Mouse (Mus musculus) adrenal gland, postnatal 14 days (tissue): Measurements from ENCODE around the gene Csrp3. TPM values are rescaled to one million over a fixed set of nuclear protein-coding genes. Genes with fewer than 3 reads are reported as not detected.

Source experiments
- DNase-seq: peaks from one replicate; pipeline ENCODE4 v3.0.0; 2021; ENCODE audit warnings: mixed read lengths
- total RNA-seq: library from RNA; stranded (reverse); gene quantifications from 2 replicates; pipeline ENCODE4 v1.2.3, GENCODE M21; 2021

Gene Csrp3
- total RNA-seq, 1 experiment from 2014 or later: 0.44 TPM

DNA sequence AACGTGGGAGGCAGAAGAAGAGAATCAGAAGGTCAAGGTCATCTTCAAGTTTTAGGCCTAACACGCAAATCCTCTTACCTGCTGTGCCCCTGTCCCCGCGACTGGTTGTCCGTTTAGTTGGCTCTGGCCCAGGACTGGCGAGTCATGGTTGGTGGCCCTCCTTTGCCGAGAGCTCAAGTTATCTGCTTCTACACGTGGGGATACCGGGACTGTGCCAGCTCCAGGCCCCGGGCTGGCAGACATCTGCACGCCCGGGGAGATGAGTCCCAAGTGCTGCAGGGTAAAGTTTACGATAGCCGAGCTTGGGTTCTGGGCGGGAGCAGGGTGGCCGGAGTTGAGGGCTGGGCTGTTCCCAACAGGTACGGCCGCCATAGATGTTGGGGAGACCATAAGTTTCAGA lies 19.7 kb upstream of the Csrp3 start:
- peak; percentile 17 for DNase-seq

DNA sequence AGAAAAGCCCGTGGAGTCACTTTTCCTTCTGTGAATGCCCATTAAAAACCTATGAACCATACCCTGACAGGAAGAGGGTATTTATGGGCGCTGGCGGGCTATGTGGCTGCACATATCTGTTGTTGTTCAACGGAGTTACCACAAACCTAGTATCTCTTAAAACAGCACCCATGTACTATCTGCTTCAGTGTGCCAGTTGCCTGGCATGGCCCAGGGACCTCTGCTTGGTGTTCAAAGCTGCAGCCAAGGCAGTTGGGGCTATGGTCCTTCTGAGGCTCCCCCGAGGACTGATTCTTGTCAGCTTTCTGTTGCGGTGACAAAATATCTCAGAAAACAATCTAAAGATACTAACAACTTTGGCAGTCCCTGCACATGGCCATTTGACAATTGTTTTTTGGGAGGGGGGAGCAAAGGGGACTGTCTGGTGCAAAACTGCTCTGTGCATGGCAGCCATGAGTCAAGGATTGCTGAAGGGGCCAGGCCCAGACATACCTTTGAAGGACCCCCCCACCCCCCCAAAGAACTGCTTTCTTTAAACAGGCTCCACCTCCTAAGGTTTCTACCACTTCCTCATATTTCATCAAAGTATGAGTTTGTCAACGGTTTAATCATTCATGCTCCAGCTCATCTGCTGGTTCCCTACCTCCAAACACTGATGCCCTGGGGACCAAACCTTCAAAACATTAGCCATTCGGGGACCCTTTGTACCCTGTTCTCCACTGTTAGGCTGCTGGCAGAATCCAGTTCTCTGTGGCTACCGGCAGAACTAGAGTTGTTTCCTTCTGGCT lies 17.0 kb upstream of the Csrp3 start:
- no peak for DNase-seq

DNA sequence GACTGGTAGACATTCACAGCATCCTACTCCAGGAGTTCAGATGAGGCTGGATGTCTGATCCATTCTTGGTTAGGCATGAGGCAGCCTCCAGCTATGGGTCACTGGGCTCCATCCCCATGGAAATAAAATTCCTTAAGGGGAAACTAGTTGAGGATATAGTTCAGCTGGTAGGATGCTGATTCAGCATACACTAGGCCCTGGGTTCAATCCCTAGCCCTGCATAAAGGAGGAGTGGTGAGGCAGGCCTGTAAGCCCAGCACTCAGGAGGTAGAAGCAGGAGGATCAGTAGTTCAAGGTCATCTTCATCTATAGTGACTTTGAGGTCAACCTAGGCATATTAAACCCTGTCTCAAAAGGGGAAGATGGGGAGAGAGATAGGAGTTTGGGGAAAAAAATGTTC lies 16.4 kb upstream of the Csrp3 start:
- no peak for DNase-seq

DNA sequence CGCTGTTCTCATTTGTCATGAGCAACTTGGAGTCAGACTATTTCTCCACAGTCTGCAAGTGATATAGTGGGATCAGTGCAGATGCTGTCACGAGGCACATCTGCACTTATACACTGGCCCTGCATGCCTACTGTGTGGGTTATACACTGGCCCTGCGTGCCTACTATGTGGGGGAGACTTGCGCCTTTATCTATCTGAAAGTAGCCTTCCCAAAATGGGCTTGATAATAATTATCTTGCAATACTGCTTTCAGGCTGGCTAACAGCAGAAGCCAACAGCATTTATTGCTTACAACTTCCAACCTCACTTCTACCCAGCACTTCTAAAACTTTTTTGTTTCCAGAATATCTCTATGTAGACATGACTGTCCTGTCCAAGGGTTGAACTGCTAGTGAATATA lies 14.0 kb upstream of the Csrp3 start:
- no peak for DNase-seq

DNA sequence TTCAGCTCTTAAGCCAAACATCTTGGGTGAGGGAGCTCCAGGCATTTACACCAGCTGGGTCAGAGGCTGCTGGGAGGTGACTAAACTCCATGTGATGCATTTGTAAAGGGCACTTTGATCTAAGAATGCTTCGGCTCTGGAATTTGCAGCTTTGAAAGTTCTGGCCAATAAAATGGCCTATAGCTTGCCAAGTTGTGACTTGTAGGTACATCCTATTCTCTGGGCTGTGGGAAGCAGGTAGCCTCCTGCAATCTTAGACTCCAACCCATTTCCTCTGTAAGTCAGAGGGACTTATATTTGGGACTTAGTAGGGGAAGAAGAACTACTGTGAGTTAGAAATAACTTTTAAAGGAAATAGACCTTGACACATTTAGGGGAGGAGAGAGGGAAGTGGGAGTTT lies 13.1 kb upstream of the Csrp3 start:
- no peak for DNase-seq

DNA sequence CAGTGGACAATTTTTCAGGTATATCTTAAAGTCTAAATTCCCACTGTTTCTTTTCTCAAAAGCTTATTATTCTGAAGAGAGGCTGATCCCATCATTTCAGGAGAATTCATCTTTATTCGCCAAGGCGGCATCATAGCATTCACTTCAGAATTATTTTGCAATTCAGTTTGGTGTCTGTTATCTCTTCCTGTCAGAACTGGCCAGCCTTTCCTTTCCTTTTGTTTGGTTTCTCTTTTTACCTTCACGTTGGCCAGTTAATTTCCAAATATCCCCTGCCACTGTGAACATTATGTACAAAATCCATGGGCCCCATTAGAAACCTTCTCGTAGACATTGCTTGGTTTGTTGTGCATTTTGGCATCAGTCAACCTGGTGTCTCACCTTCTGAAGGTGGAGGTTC lies 11.5 kb upstream of the Csrp3 start:
- DNase-seq: no peak

DNA sequence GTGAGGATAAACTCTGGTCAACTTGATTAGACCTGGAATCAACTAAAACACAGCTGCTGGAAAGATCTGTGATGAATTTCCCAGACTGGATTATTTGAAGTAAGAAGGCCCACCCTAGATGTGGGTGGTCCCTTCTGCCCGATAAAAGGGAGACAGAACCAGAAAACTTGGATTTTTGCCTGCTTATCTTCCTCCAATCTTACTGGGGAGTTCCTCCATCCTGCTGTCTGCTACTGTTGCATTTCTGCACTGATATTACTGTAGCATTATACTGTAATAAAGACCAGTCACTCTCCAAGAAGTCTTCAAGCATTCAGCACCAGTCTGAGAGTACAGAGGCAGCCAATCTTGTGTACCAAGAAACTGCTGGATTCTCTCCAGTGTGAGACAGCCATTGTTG lies 10.4 kb upstream of the Csrp3 start:
- DNase-seq: no peak

DNA sequence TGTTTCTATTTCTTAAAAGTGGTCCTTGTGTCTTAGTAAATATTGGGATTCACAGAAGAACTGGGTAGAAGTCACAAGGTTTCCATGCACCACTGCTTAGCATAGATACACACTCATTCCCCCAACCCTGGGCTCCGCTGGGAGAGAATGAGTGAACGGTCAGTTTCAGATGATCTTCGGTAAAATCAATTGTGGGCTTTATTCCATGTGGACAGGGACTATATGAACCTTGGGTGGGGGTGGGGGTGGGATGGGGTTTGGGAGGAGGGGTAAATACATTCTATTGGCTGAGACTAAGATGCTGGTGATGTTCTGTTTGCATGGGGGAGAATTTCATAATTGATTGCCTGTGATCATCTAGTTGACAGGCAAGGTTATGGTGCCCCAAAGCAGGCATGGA lies 7.6 kb upstream of the Csrp3 start:
- DNase-seq: no peak

DNA sequence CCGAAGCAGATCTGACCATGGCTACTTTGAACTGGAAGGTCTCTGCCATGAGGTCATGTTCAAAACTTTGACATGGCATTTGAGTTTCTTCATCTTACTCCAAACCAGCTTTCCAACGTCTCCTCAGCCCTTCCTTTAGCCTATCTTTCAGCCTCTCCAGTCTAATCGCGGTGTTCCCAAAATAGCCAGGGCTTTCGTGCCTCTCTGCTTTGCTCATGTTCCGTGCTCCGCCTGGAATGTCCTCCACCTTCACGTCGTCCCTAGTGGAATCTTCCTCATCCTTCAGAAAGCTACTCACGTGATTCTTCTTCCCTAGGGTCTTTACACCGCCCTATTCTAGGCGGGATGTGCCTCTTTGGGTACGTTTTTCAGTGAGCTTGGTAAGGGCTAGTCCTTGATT lies 5.7 kb upstream of the Csrp3 start:
- DNase-seq: no peak

DNA sequence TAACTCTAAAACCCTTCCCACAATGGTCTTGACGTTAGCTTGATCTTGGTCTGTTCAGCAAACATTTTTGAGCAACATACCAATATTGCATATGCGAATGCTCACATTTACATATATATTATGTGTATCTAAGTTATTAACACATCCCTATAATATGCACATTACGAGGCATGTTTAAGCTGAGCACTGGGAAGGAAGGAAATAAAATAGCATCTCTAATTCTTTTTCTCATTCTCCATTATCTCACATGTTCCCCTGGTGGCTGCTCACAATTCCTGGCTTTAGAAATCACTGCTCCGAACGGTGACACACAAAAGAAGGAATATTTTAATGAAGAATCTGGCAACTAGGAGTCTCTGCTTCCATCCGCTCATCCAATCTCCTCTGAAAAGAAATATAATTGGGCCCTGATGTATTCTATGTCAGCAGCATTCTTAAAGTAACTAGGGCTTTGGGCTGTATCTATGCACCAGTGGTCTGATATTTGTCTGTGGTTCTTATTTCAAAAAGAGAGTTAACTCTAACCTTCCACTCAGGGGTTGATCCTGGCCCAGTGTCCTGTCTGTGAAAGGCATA lies 3.8 kb upstream of the Csrp3 start:
- DNase-seq: no peak

DNA sequence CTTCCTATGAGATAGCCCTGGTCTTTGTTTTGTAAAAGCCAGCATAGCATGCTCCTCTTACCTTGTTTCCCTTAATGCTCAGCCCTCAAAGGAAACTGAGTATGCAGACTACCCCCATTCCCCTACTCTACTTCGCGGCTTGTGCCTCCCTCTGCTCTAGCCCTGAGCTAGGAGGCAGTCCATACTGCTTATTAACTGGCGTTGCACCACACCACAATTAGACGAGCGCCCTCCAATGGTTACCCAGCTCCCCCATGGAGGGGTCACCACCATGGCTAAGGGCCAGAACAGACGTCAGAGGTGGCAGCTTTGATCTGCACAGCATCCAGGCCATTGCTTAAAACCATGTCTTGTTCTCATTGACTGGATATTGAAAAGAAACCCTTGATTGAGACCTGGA lies 1.1 kb downstream of the Csrp3 start:
- no peak for DNase-seq

DNA sequence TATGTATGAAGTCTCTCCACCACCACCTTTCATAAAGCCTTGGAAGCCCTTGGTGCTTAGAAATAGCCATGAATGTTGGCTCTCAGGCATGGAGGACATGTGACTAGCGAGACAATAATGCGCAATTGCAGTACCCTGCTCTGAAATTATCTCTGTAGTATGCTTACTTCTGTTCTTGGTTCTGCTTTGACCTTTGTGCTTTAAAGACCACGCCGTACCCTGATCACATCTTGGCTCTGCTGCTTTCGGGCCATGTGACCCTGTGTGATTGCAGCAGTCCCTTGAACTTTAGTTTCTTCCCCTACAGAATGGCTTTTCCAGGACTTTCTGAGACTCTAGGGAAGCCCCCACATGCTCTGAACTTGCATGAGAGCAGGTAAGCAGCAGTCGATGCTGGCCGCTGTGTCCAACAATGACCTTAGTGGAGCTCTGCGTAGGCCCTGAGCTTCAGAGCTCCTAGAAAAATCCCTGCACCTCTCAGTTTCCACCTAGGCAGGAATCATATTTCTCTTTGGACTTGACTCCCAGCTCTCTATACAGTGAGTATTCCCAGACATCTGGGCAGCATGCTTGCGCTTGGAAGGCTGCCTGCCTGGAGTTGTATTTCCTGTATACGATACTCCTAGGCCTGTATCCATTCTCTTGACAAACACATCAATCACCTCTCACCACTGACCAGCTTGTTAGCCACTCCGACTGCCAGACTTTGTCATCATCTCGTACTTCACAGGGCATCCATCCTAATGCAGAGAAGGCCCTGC lies 2.4 kb downstream of the Csrp3 start:
- DNase-seq: no peak

DNA sequence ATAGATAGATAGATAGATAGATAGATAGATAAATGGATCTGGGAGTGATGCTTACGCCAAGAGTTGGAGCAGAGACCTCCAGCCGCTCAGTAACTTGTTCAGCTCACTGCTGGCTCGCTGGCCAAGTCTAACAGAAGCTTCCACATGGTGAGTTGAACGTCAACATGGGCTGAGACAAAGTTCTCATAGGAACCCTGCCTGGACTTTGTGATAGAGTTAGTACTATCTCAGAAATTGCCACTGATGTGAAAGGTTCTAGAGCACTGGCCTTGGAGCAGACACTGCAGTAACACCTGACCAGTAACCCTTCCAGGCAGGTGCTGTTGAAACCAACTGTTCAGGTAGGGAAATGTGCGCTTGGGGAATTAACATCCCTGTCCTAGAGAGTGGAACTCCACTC lies 4.3 kb downstream of the Csrp3 start:
- DNase-seq: no peak

DNA sequence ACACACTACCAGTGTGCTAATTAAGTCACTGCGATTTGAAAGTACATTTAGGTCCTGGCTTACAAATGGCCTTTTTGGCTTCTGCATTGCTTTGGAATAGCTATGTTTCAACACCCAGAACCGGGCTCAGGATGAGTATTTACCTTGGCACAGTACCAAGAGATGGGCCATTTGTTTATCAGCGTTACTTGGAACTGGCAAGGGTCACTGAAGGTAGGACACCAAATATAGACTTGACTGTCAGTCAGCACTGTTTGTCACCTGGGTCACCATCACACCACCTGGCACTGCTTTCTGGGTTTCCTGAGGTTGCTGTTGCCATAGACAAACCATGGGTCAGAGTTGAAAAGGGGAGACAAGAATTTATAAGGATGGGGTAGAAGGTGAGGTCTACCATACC lies 5.5 kb downstream of the Csrp3 start:
- no peak for DNase-seq

DNA sequence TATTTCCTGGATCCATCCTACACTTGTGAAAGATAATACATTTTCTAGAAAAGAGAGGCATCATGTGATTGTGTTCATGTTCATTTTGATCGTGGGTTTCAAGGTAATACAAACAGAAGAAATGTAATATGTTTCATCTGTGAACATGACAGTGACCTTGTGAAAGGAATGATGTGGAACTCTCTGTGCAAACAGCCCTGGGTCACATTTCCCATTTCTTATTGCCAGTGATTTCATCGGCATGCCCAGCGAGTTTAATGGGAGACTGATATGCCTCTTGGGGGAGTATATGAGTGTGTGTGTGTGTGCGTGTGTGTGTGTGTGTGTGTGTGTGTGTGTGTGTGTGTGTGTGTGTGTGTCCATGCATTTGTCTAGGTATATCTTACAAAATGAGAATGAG lies 6.3 kb downstream of the Csrp3 start:
- peak; percentile 7 for DNase-seq

DNA sequence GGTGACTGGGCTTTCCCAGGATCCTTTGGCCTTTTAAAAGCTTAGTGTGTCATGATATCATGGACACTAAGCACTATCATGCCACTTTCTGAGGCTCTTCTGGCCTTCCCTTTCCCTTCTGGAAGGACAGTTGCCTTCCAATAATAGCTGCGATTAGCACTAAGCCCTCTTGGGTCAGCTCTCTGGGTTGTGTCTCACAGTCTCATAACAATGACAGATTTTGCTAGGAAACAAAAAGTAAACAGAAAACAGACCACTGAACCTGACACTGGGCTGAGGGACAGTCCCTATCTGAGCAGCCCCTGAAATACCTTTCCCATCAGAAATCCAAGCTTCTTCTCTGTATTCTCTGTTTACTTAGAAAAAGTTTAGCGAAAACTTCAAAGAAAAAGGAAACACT lies 7.3 kb downstream of the Csrp3 start:
- no peak for DNase-seq

DNA sequence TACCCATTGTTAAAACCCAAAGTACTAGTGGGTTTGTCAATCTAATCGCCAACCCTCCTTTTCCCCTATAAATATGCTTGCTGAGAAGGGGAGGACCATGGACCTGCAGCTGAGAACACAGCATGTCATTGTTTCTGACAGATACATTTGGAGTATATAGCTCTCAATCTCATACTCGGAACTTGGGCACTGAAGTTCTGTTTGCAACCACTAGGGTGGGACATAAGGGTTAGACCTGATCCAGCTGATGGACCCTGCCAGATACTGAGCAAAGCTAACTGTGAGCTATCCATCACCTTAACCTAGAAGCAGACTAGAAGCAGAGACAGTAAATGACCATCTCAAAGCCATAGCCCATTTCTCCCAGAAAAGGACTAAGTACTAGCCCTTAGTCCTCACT lies 9.4 kb downstream of the Csrp3 start:
- no peak for DNase-seq

DNA sequence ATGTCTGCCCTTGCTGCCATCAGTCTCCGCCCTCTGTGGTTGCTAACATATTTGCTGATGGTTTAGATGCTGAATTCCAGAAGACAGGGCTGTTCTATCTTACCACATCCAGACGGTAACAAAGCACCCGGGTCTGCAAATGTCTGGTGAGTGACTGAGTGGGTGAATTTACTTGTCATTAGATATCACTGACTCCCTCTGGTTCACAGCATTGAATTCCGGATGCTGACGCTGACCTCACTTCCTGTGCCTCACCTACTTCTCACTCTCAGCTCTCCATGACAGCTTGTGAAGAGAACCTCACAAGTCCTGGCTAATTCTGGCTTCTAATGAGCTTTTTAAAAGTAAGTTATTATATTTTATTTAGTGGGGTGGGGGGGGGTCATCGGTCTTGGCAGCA lies 10.9 kb downstream of the Csrp3 start:
- DNase-seq: no peak

DNA sequence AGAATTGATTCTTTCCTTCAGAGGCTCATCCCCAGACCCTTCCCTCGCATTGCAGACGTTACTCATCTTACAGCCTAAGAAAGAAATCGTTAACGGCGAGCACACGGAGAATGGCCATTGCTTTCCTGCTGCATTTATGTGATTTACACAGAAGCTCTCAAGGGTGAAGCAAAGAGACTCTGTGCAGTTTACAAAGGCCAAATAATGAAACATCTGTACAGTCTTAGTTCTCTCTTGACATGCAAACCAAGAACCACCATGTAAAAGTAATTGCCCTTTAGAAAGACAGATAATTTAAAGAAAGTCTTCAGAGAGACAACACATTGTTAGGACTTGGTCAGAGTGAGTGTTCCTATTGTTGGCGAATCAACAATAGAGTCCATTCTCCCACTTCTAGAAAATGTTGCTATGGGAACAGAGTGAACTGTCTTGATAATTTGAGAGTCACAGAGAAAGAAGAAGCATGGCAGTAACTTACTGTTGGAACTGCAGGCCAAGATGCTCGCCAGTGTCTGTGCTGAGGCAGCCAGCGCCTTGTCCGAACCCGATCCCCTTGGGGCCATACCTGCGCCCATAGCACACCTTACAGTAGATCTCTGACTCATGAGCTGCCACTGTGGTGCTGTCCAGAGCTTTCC lies 12.7 kb downstream of the Csrp3 start:
- DNase-seq: no peak

DNA sequence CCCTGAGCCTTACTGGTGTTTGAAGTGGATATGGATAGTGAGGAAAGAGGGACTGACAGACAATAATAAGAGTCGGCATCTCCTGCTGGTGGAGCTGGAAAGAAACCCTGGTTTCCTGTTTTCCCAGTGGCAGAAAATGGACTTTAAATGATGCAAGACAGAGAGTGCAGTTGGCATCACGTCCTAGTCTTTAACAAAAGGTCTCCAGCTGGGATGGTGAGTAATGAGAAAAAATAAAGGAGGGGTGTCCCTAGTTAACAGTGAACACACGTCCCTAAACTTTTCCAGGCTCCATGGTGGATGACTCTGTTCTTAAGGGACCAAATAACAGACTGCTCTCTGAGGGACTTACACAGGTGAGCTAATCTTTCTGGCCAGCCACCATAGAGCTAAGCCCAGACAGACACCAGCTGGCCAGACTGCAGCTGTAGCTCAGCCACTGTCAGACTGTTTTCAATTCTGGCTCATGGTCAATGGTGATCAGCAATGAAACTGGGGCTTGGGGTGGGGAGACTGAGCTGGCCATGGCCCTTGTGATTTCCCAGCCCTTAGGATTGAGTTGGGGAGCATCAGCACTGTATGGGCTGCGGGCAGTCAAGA lies 13.4 kb downstream of the Csrp3 start:
- no peak for DNase-seq

DNA sequence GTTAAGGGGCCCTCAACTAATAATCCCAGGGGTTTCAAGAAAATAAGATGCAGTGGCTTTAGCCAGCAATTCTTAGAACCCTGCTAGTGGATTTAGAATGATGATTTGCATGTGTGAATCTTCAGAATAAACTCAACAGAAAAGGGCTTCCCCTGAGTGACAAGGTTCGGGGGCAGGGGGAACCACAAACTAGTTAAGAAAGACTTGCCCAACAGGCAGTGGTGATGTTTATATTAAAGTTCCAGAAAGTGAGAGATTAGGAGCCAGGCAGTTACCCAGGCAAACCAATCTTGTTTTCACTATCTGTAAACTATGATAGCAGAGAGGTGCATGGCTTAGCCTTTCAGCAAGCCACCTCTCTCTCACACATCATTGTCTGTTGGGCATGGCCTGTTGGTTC lies 15.1 kb downstream of the Csrp3 start:
- no peak for DNase-seq

DNA sequence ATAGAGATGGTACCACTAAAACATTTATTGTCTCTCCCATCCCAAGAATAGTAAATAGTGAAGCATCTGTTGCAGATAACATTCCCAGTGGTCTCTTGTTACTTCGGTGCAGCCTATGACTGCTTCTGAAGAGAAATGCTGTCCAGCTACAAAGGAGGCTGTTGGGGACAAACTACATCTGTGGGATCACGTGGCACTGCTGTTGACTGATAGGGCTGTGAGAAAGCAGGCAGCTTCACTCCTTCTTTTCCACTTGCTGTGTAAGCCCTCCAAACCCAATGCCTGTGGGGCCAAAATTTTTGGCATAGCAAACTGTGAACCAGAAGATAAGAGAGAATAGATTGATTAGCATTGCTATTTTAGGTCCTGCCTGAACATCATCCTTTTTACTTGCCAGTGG lies 17.4 kb downstream of the Csrp3 start:
- no peak for DNase-seq
